Mouse (Mus musculus) embryonic facial prominence, embryonic 13.5 days (tissue): ENCODE data around the gene Ccnl2. TPM values are rescaled to one million over a fixed set of nuclear protein-coding genes. Genes with fewer than 3 reads are reported as not detected.
A peak's percentile ranks its signal among the peaks of the same experiment; 100 is the strongest.

ENCODE experiments used
- ATAC-seq: fragments of 200-750 bp; cut with Nextera tagmentation; 2 replicates; pipeline ENCODE4 v1.8.0; 2017; ENCODE audit warnings: low read depth; ENCODE audit not compliant: insufficient number of reproducible peaks, insufficient read depth, low FRiP score, low TSS enrichment
- H3K27ac ChIP-seq: fragments of 300-500 bp; sonication (generic); 2 replicates; pipeline ENCODE4 v1.5.1; 2015; ENCODE audit warnings: moderate library complexity, mild to moderate bottlenecking, inconsistent platforms
- H3K27me3 ChIP-seq: fragments of 300-500 bp; sonication (generic); 2 replicates; pipeline ENCODE4 v1.6.1; 2015; ENCODE audit warnings: mild to moderate bottlenecking, inconsistent platforms
- H3K36me3 ChIP-seq: fragments of 300-500 bp; sonication (generic); 2 replicates; pipeline ENCODE4 v1.6.1; 2015; ENCODE audit warnings: mild to moderate bottlenecking, inconsistent platforms
- H3K4me1 ChIP-seq: fragments of 300-500 bp; sonication (generic); 2 replicates; pipeline ENCODE4 v1.6.1; 2015; ENCODE audit warnings: inconsistent platforms
- H3K4me2 ChIP-seq: fragments of 300-500 bp; sonication (generic); 2 replicates; pipeline ENCODE4 v1.6.1; 2015; ENCODE audit warnings: moderate library complexity, mild to moderate bottlenecking, inconsistent platforms
- H3K4me3 ChIP-seq: fragments of 300-500 bp; sonication (generic); 2 replicates; pipeline ENCODE4 v1.5.1; 2015; ENCODE audit warnings: mild to moderate bottlenecking, inconsistent platforms
- H3K9ac ChIP-seq: fragments of 300-500 bp; sonication (generic); 2 replicates; pipeline ENCODE4 v1.6.1; 2015; ENCODE audit warnings: mild to moderate bottlenecking, inconsistent platforms
- H3K9me3 ChIP-seq: fragments of 300-500 bp; sonication (generic); 2 replicates; pipeline ENCODE4 v1.6.1; 2016; ENCODE audit warnings: inconsistent platforms
- WGBS: fragments of 180-500 bp; shearing (Covaris S2); methylation state at CpG from one replicate; pipeline ENCODE4 v1.1.7; 2015; ENCODE audit warnings: mixed read lengths; 5-methylcytosine and 5-hydroxymethylcytosine counted together
- polyA plus RNA-seq: library from polyadenylated mRNA; unstranded; fragments of >200 nt; fragmentation: Nextera tagmentation; extraction: Ambion mirVana; gene quantifications from 2 replicates; pipeline ENCODE4 v1.2.1, GENCODE M21; 2015

Gene Ccnl2
- polyA plus RNA-seq, 1 experiment from 2014 or later = 217 TPM

DNA sequence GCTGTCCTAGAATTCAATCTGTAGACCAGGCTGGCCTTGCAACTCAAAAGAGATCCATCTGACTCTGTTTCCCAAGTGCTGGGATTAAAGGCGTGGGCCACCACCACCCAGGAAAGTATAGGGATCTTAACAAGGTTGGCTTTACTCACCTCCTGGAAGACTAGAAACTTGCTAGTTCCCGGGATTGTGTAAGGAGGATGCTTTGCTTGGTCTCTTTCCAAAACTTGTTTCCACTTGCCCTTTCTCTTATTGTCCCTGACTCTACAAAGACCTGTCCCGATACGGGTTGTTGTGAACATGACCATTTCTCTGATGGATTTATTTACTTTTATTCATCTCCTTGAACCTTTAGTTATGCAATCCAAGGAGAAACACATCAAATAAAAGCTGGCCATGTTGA lies 17.6 kb downstream of the Ccnl2 start:
- peaks cover 34% of the 10 kb centered on the region for H3K36me3 ChIP-seq
- no peak for ATAC-seq
- no peaks in the 10 kb centered on the region for H3K27me3 ChIP-seq
- no peak overlapping the region for H3K4me3 ChIP-seq
- H3K27ac ChIP-seq = no peak overlapping the region
- H3K9me3 ChIP-seq = no peaks in the 10 kb centered on the region
- 91% methylated on average over 4 of the region's 4 CpGs for WGBS
- no peak overlapping the region for H3K9ac ChIP-seq
- peaks cover 25% of the 10 kb centered on the region for H3K4me1 ChIP-seq
- H3K4me2 ChIP-seq = no peak overlapping the region

DNA sequence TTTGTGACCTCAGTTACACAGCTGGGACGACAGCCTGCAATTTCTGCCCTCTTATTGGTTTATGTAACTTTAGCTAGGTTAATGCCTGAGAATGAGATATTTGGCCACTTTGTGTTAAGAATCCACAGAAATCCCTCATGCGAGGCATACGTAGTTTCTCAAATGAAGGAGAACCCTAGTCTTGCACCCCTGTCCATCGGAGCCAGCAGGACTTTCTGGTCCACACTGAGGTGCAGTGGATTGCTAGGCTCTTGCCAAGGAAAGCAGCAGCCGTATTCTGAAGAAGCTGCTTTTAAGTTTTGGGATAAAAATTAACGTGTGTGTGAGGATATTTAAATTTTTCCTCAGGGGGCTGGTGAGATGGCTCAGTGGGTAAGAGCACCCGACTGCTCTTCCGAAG lies 18.3 kb downstream of the Ccnl2 start:
- peak overlapping the region; percentile 76 for H3K4me3 ChIP-seq
- H3K36me3 ChIP-seq = peaks cover 27% of the 10 kb centered on the region
- 57% methylated on average over 8 of the region's 8 CpGs for WGBS

DNA sequence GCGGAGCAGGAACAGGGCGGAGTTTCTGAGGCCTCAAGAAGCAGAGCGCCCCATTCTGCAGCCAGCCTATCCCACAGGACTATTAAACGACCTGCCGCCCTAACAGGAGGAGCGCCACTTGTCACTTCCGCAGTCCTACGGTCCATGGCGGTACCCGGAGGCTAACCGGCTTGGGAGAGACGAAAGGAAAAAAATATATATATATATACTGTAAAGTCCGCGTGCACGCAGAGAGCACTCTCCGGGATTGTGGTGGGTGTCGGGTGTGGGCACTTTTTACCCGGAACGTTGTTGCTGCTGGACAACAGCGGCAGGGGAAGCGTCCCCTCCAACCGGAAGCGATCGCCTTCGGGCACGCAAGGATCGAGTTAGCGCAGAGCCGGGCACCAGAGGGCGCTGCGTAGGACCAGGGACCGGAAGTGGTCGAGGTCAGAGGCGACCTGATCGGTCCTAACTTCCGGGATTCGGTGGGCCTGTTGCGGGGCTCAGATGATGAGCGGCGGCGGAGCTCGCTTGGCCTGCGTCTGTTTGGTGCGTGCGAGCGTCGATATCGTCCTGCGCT lies 19.0 kb downstream of the Ccnl2 start, which contains the start of gene Aurkaip1:
Aurkaip1 (plus strand) TSS at position 68 of the 562 bp plus-strand sequence.
- Histone ChIP-seq H3K36me3 (peaks cover 23% of the 10 kb centered on the region), H3K4me1 (peaks cover 25% of the 10 kb centered on the region), H3K27me3 (no peaks in the 10 kb centered on the region), H3K4me2 (peak within 1 kb of the TSS; percentile 89), H3K27ac (peak within 1 kb of the TSS; percentile 87), H3K9ac (peak within 1 kb of the TSS; percentile 85), H3K9me3 (no peaks in the 10 kb centered on the region), H3K4me3 (peak within 1 kb of the TSS; percentile 76)
- ATAC-seq = peak; percentile 85
- WGBS = under 1% methylated on average over 49 of the region's 49 CpGs

More for the DNA sequence above, 18.3 kb downstream of the Ccnl2 start:
- H3K9ac ChIP-seq = peak overlapping the region; percentile 85; the same call in 1 of the 2 replicates
- no peaks in the 10 kb centered on the region for H3K27me3 ChIP-seq
- H3K27ac ChIP-seq = peak overlapping the region; percentile 13; the same call in 1 of the 2 replicates
- no peak for ATAC-seq
- peaks cover 25% of the 10 kb centered on the region for H3K4me1 ChIP-seq
- H3K9me3 ChIP-seq = no peaks in the 10 kb centered on the region
- H3K4me2 ChIP-seq = peak overlapping the region; percentile 89

DNA sequence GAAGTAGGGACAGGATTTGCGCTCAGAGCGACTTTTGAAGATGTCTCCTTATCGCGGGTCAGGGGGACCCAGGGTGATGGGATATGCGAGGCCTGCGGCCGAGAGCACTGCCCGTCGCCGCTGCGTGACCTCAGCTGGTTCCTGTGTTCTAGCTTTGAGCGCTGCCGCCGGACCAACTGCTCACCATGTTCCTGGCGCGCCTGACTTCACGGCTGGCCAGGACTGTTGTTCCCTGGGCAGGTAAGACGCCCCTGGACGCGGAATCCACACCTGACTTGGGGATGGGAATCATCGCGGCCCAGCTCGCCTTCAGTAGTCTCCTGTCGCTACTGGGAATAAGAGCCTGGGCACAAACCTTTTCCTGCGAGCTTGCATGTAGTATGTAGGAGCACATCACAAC lies 19.5 kb downstream of the Ccnl2 start:
- ATAC-seq = no peak
- peaks cover 21% of the 10 kb centered on the region for H3K36me3 ChIP-seq

DNA sequence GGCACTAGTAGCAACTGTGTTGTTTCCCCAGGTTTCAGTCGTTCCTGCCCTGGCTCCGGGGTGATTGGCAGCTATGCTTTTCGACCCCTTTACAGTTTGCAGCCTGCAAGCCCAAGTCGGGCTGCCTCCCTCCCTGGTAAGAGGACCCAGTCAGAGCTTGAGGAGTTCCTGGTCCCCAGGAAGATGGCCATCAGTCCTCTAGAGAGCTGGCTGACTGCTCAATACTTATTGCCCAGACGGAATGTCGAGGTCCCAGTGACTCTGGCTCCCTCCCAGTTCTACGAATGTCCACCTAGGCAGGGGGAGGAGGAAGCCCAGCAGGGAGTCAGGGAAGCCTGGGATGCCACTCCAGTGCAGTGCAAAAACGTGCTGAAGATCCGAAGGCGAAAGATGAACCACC lies 20.0 kb downstream of the Ccnl2 start:
- peak overlapping the region; percentile 87 for H3K27ac ChIP-seq
- ATAC-seq = no peak

More for the DNA sequence above, 19.5 kb downstream of the Ccnl2 start:
- Histone ChIP-seq H3K27ac (peak overlapping the region; percentile 87), H3K9ac (peak overlapping the region; percentile 85), H3K4me2 (peak overlapping the region; percentile 89), H3K4me1 (peaks cover 25% of the 10 kb centered on the region), H3K9me3 (no peaks in the 10 kb centered on the region), H3K27me3 (no peaks in the 10 kb centered on the region), H3K4me3 (peak overlapping the region; percentile 76)
- under 1% methylated on average over 25 of the region's 25 CpGs for WGBS

GRCm38 (mm10) chr4:155833234-155833633 lies 20.9 kb downstream of the Ccnl2 start:
- Histone ChIP-seq H3K4me1 (peaks cover 30% of the 10 kb centered on the region), H3K27ac (no peak overlapping the region; the same call in 1 of the 2 replicates), H3K9me3 (no peaks in the 10 kb centered on the region), H3K36me3 (peaks cover 9% of the 10 kb centered on the region; the same call in 1 of the 2 replicates), H3K4me2 (no peak overlapping the region; the same call in 1 of the 2 replicates), H3K4me3 (no peak overlapping the region), H3K27me3 (no peaks in the 10 kb centered on the region), H3K9ac (no peak overlapping the region)
- WGBS = 87% methylated on average over 4 of the region's 4 CpGs
- no peak for ATAC-seq

More for the DNA sequence above, 20.0 kb downstream of the Ccnl2 start:
- Histone ChIP-seq H3K4me3 (peak overlapping the region; percentile 76), H3K9ac (peak overlapping the region; percentile 85), H3K4me1 (peaks cover 25% of the 10 kb centered on the region), H3K27me3 (no peaks in the 10 kb centered on the region), H3K4me2 (peak overlapping the region; percentile 89), H3K36me3 (peaks cover 17% of the 10 kb centered on the region), H3K9me3 (no peaks in the 10 kb centered on the region)
- 58% methylated on average over 10 of the region's 10 CpGs for WGBS

DNA sequence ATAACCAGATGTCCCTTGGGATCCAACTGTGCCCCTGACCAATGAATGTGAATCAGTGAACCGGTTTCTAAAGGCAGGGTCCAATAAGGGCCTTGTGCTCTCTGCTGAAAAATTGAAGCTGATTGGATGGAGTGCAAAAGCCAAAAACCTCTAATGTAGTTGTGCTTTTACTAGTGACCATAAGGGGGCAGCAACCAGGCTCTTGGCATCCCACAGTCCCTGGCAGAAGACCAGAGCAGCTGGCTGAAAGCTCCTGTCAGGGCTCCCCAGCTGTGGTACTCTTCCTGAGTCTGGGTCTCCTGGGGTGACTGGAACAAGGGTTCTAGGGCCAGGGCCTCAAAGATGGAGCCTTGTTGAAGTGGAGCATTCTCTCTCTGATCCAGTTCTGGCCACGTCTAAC lies 21.5 kb downstream of the Ccnl2 start:
- Histone ChIP-seq H3K4me1 (peaks cover 34% of the 10 kb centered on the region), H3K36me3 (peaks cover 9% of the 10 kb centered on the region; the same call in 1 of the 2 replicates), H3K4me3 (no peak overlapping the region), H3K4me2 (peak overlapping the region; percentile 20; the same call in 1 of the 2 replicates), H3K9ac (no peak overlapping the region), H3K27ac (peak overlapping the region; percentile 60), H3K9me3 (no peaks in the 10 kb centered on the region), H3K27me3 (no peaks in the 10 kb centered on the region)
- ATAC-seq = no peak
- 39% methylated on average over 2 of the region's 2 CpGs for WGBS

DNA sequence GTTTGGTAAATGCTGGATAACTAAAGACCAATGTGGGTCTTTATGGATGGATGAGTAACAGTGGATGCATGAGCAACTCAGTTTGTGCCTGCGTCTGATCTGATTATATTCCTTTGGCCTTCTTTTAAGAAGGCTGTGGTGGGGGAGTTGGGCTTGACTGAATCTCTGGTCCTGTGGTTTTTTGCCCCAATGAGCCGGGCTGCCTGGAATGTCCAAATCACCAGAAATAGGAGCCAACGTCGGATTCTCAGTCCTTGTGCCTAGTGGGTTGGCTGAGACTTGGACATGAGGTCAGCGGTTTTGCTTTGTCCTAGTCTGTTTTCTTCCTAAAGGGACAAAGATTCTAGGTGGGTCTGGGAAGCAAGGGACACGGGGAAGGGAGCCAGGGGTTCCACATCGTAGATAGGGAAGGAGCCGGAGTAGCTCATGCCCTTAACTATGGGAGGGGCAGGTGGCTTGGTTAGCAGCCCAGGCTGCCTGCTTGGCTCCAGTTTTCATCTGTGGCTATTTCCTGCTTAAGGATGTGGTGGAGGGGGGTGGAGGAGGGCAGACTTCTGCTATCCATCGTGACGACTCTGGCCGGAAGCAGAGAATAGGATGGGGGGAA lies 25.2 kb downstream of the Ccnl2 start:
- H3K9me3 ChIP-seq = no peaks in the 10 kb centered on the region
- H3K4me1 ChIP-seq = peaks cover 56% of the 10 kb centered on the region
- WGBS = 74% methylated on average over 11 of the region's 11 CpGs
- peak overlapping the region; percentile 86 for H3K27ac ChIP-seq
- H3K27me3 ChIP-seq = peaks cover 6% of the 10 kb centered on the region; the same call in 1 of the 2 replicates
- peak overlapping the region; percentile 14; the same call in 1 of the 2 replicates for H3K4me2 ChIP-seq
- H3K9ac ChIP-seq = no peak overlapping the region
- no peak overlapping the region for H3K4me3 ChIP-seq
- no peak for ATAC-seq
- H3K36me3 ChIP-seq = peaks cover 15% of the 10 kb centered on the region

- Histone ChIP-seq H3K27me3 (peaks cover 6% of the 10 kb centered on the region; the same call in 1 of the 2 replicates), H3K27ac (peak overlapping the region; percentile 86), H3K36me3 (peaks cover 17% of the 10 kb centered on the region), H3K4me1 (peaks cover 46% of the 10 kb centered on the region), H3K4me3 (no peak overlapping the region), H3K9me3 (no peaks in the 10 kb centered on the region), H3K4me2 (peak overlapping the region; percentile 94), H3K9ac (no peak overlapping the region)
- no peak for ATAC-seq
- 54% methylated on average over 8 of the region's 8 CpGs for WGBS
Observed at GRCm38 (mm10) chr4:155838187-155839153, 26.2 kb downstream of the Ccnl2 start.

DNA sequence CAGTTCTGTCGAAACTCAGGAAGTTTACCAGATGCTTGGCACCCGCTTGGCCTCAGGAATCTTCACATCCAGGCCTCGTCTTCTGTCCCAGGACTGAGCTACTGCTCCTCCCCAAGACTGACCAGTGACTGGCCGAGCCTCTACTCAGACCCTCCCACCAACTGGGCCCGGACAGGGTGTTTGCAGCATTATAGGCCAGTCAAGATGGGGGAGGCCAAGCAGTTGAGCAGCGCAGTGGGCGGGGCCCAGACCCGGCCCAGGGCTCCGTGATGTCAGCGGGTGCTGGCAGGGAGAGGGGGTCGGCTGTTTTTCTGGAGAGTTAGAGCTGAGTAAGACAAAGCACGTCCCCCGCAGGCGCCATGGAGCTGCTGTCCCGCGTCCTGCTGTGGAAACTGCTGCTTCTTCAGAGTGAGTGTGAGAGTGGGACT lies 27.2 kb downstream of the Ccnl2 start, which contains the start of gene Mxra8:
Mxra8 (plus strand) TSS at position 198 of the 428 bp plus-strand sequence.
- H3K4me1 ChIP-seq = peaks cover 38% of the 10 kb centered on the region
- H3K9me3 ChIP-seq = no peaks in the 10 kb centered on the region
- peak within 1 kb of the TSS; percentile 56 for H3K4me3 ChIP-seq
- H3K27me3 ChIP-seq = peaks cover 6% of the 10 kb centered on the region; the same call in 1 of the 2 replicates
- ATAC-seq = peak; percentile 60
- H3K27ac ChIP-seq = peak within 1 kb of the TSS; percentile 86
- peaks cover 20% of the 10 kb centered on the region for H3K36me3 ChIP-seq
- peak within 1 kb of the TSS; percentile 75 for H3K9ac ChIP-seq
- 4% methylated on average over 16 of the region's 16 CpGs for WGBS
- H3K4me2 ChIP-seq = peak within 1 kb of the TSS; percentile 94
